Mouse (Mus musculus) cerebellum, adult 2 months (tissue): ENCODE data around the gene Ikbip. TPM values are rescaled to one million over a fixed set of nuclear protein-coding genes. Genes with fewer than 3 reads are reported as not detected.

Experiments used
- DNase-seq, 2 experiments: peaks; one replicate each; pipeline ENCODE4 v3.0.0; 2021
- H3K27ac ChIP-seq: fragments of 200-500 bp; 2 replicates; pipeline ENCODE4 v1.5.1; 2012; ENCODE audit warnings: low read length, control low read depth, inconsistent platforms; ENCODE audit not compliant: insufficient read depth
- H3K27me3 ChIP-seq: fragments of 200-500 bp; 2 replicates; pipeline ENCODE4 v1.6.1; 2012; ENCODE audit warnings: inconsistent platforms, mild to moderate bottlenecking, low read length, moderate library complexity; ENCODE audit not compliant: control insufficient read depth, insufficient read depth
- H3K4me1 ChIP-seq: fragments of 200-500 bp; 2 replicates; pipeline ENCODE4 v1.6.1; 2011; ENCODE audit warnings: low read length; ENCODE audit not compliant: control insufficient read depth, insufficient read depth
- H3K4me3 ChIP-seq: fragments of 200-500 bp; replicated peaks from 2 replicates; pipeline ENCODE3; 2011; ENCODE audit warnings: mild to moderate bottlenecking, low read depth, low read length, control low read depth; ENCODE audit not compliant: insufficient read depth
- CTCF ChIP-seq: fragments of 200-500 bp; IDR thresholded peaks from 2 replicates; pipeline ENCODE4 v1.5.1; 2011; ENCODE audit warnings: low read depth, mild to moderate bottlenecking, control low read depth, low read length, moderate library complexity, borderline replicate concordance; ENCODE audit not compliant: insufficient read depth
- POLR2A ChIP-seq: fragments of 200-500 bp; IDR thresholded peaks from 2 replicates; pipeline ENCODE4 v1.6.1; 2011; ENCODE audit warnings: low read length, control low read depth, borderline replicate concordance; ENCODE audit not compliant: insufficient read depth
- WGBS: fragments of 180-500 bp; shearing (Covaris S2); methylation state at CpG from one replicate; pipeline ENCODE4 v1.1.7; 2018; 5-methylcytosine and 5-hydroxymethylcytosine counted together
- polyA plus RNA-seq: library from polyadenylated mRNA; depleted of rRNA; stranded (reverse); fragments of >200 nt; gene quantifications from 2 replicates; pipeline ENCODE4 v1.2.3, GENCODE M21; 2012; rRNA removed

Ikbip gene
- 15.1 and 15.7 TPM in 2 replicates for polyA plus RNA-seq

DNA sequence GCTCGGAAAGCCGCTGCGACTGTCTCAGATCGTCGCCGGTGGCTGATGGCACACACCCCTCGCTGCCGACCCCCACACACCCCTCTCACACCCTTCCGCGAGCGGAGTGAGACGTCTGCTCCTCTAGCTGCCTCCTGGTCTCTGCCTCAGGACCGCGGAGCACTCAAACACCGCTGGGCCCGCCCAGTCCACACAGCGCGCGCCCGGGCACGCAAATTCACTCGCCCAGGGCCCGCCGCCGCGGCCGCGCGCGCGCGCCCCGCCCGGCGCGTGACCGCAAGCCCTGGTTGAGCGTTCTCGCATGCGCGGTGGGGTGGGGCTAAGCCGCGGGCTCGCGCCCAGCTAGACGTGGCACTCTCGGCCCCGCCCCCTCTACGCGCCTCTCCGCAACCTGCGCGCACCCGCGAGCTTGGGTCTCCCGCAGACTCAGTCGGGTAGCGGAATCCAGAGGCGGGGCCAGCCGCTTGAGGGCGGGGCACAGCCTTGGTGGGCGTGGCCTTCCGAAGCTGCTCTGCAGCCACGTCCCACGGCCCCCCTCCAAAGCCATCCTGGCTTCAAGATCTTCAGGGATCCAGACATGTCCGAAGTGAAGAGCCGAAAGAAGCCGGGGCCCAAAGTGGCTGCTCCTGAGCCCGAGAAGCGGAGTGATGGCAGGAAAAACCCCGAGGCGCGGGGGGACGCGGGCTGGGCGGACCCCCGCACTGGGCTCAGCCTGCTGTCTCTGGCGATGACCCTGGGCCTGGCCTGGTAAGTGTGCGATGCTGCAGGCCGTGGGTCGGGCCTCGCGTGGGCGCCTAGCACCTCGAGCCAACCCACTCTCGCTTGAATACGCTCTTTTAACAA is at the start of gene Ikbip, which contains the start of gene Apaf1:
Gene Ikbip (plus strand): TSS at position 391 of the 843 bp plus-strand sequence.
Gene Apaf1 (minus strand): TSS at position 221 of the 843 bp plus-strand sequence.
- no peak within 1 kb of the TSS for H3K27ac ChIP-seq
- no peaks in the 10 kb centered on the region for H3K27me3 ChIP-seq
- under 1% methylated on average over 87 of the region's 87 CpGs for WGBS
- no peaks in the 10 kb centered on the region for H3K4me1 ChIP-seq
- peak; percentile 99 for DNase-seq
- TF ChIP-seq POLR2A = peak; percentile 65
- no peak for TF ChIP-seq CTCF
- peak within 1 kb of the TSS; percentile 80 for H3K4me3 ChIP-seq

DNA sequence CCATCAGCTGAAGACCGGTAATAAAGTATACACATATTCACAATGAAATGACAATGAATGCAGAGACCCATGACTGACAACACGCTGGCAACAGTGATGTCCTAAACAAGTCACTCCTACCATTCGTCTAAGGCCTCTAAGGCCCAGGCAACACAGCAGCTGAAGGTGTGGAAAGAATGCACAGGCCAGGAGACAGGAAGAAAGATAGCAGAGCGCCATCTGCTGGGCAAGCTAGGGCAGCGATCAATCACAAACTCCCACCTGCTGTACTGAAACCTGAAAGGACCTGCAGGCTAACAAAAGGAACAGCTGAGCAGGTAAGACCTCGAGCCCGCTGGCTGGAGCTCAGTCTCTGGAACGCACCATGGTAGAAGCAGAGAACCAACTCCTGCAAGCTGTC is 48.8 kb upstream of the Ikbip start:
- no peaks in the 10 kb centered on the region for H3K27me3 ChIP-seq
- peak; percentile 96 for TF ChIP-seq CTCF
- no peak for TF ChIP-seq POLR2A
- no peak overlapping the region for H3K4me3 ChIP-seq
- H3K27ac ChIP-seq = no peak overlapping the region
- WGBS = 24% methylated on average over 8 of the region's 8 CpGs
- no peaks in the 10 kb centered on the region for H3K4me1 ChIP-seq
- peak; percentile 74 to 79 for DNase-seq

DNA sequence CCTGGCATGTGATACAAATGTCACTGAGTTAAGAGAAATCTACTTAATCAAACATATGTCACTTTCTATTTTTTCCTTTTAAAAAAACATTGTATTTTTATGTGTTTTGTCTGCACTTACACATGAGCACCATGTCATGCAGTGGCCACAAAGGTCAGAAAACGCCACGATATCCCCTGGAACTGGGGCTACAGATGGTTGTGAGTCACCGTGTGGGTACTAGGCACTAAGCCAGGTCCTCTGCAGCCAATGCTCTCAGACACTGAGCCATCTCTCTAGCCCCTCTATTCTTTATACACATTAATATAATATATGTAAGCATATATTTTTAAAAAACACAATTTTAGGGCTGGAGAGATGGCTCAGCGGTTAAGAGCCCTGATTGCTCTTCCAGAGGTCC is 33.0 kb upstream of the Ikbip start:
- WGBS = 34% methylated on average over 4 of the region's 4 CpGs
- H3K27me3 ChIP-seq = no peaks in the 10 kb centered on the region
- peak; percentile 54 to 79 for DNase-seq
- TF ChIP-seq POLR2A (no peak), CTCF (no peak)
- peaks cover 3% of the 10 kb centered on the region; the same call in 1 of the 2 replicates for H3K4me1 ChIP-seq
- H3K4me3 ChIP-seq = no peak overlapping the region
- no peak overlapping the region for H3K27ac ChIP-seq

DNA sequence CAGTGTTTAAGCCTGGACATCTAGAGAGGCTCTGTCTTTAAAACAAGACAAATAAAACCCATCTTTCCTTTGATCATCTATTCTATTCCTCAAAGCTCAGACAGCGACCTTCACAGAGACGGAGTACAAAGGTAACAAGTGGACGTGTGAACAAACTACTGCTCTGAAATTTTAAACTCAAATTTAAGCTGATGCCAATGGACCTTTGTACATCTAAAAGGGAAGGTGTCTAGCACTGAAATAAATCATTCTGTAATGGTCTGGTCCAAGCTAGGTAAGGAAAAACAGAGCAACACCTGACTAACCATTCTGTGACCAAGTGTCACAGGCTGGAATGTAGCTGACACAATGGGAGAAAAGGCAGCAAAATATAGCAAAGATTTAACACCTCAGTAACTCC is 31.6 kb upstream of the Ikbip start:
- Histone ChIP-seq H3K4me1 (peaks cover 3% of the 10 kb centered on the region; the same call in 1 of the 2 replicates), H3K4me3 (no peak overlapping the region), H3K27ac (no peak overlapping the region), H3K27me3 (no peaks in the 10 kb centered on the region)
- no peak for TF ChIP-seq CTCF
- no peak for TF ChIP-seq POLR2A
- 95% methylated on average over 3 of the region's 3 CpGs for WGBS
- DNase-seq = no peak

DNA sequence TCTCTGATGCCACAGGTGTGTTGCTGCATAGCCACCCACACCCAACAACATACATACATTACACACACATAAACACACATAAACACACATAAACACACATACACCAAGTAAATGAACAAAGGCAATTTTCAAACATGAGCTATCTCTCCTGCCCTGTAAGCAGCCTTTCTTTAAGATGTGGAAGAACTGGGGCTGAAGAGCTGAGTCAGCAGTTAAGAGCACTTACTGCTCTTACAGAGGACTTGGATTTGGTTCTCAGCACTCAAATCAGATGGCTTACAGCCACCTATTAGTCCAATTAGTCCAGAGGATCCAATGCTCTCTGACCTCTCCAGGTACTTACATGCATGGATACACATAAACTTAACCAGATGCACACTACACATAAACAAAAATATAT is 30.0 kb upstream of the Ikbip start:
- H3K27ac ChIP-seq = no peak overlapping the region
- TF ChIP-seq CTCF (no peak), POLR2A (no peak)
- peaks cover 3% of the 10 kb centered on the region; the same call in 1 of the 2 replicates for H3K4me1 ChIP-seq
- H3K4me3 ChIP-seq = no peak overlapping the region
- H3K27me3 ChIP-seq = no peaks in the 10 kb centered on the region
- no peak for DNase-seq

DNA sequence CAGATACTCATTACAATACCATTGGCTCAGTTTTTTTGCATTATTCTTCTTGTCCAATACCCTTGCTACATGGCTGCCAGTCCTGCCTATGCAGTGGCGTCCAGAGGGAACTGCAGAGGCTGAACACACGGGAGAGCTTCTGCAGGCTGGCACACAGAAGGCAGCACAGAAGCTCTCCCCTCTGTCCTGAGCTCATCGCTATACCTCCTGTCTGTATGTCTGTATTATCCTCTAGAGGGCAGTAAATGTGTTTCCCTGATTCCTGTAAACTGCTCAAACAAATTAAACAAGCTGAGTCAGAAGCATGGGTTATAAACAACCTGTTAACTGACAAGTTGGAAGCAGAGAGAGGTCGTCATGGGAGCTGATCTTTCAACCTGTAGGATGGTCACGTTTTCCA is 22.0 kb upstream of the Ikbip start:
- peak; percentile 30; the same call in 1 of the 2 replicates for TF ChIP-seq CTCF
- TF ChIP-seq POLR2A = no peak
- no peak overlapping the region for H3K4me3 ChIP-seq
- H3K27ac ChIP-seq = no peak overlapping the region
- no peaks in the 10 kb centered on the region for H3K4me1 ChIP-seq
- peak in 1 of 2 experiments; percentile 17 for DNase-seq
- no peaks in the 10 kb centered on the region for H3K27me3 ChIP-seq
- WGBS = 21% methylated on average over 5 of the region's 5 CpGs

DNA sequence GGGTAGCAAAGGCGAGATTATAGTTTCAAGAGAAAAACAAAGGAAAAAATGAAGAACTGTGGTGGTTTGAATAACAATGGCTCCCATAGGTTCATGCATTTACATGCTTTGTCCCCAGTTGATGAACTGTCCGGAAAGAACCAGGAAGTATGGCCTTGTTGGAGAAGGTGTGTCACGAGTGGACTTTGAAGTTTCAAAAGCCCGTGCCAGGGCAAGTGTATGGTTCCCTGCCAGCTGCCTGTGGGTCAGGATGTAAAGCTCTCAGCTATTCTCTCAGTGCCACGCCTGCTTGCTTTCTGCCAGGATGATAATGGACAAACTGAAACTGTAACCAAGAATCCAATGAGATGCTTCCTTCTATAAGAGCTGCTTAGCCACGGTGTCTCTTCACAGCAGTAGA is 20.4 kb upstream of the Ikbip start:
- no peak for DNase-seq
- Histone ChIP-seq H3K4me1 (no peaks in the 10 kb centered on the region), H3K27me3 (no peaks in the 10 kb centered on the region), H3K4me3 (no peak overlapping the region), H3K27ac (no peak overlapping the region)
- TF ChIP-seq CTCF (no peak), POLR2A (no peak)
- WGBS = 87% methylated on average over 6 of the region's 6 CpGs

DNA sequence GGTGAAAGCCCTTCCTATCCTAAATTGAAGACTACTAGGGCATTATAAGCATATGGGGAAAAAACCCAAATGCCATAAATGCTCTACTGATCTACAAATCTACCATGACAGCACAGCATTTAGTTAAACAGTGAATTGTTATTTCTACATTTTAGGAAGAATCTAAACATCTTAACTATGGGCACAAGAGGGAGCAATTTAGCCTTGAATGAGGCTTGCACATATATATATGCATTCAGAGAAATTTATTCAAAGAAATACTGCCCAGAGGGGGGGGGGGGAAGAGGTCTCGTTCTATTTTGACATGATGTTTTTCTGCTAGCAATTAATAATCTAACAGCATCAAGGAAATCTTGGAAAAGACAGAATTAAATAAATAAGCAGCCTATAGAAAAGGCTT is 11.0 kb upstream of the Ikbip start:
- Histone ChIP-seq H3K27me3 (no peaks in the 10 kb centered on the region), H3K27ac (no peak overlapping the region), H3K4me1 (no peaks in the 10 kb centered on the region), H3K4me3 (no peak overlapping the region)
- WGBS = 51% methylated on average over 1 of the region's 1 CpGs
- DNase-seq = no peak
- no peak for TF ChIP-seq CTCF
- TF ChIP-seq POLR2A = no peak
